23 mouse cellular contexts compared by ENCODE assay signal in the genomic region with DNA sequence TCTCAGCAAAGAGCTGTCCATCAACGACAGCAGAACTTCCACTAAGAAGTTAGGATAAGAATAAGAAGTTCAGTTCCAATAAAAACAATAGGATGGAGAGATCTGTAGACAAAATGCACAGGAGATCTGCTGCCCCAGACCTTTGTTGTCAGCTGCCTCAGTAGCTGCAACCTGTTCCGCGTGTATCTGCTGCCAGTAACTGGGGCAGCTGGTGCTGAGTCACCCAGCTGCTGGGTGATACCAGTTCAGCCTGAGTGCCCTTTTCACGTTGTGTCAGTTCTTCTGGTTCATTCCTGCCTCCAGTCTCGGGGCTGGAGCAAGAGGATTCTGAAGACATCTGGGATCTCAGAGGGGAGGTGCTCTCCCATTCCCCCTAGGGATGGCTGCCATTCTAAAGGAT. TPM values are rescaled to one million over a fixed set of nuclear protein-coding genes. Genes with fewer than 3 reads are reported as not detected.
DNase-seq lines count a peak whose midpoint lies in the region; ATAC-seq and TF ChIP-seq lines count a peak whose summit lies in the region.
"Had no signal": no experiment of that assay in that cellular context is flagged by ENCODE, and none has a peak within 500 bp of the region (broad histone marks: within the 10 kb centered on the region; RNA-seq: fewer than 3 reads in every experiment).

No protein-coding gene starts in this region.

- no peak for TF ChIP-seq CTCF in liver, postnatal 0 days (IDR thresholded peaks at IDR 0.05; ENCODE audit: low read depth)

- H3K27ac ChIP-seq in liver, postnatal 0 days (ENCODE audit: low read depth) = no peak overlapping the region
- H3K27ac ChIP-seq in kidney, embryonic 15.5 days = no peak overlapping the region
- H3K27ac ChIP-seq: embryonic facial prominence, embryonic 10.5 days; hindbrain, postnatal 0 days; macrophage had no signal

- no peak overlapping the region for H3K4me3 ChIP-seq in liver, postnatal 0 days (ENCODE audit: low read depth, low read length)
- H3K4me3 ChIP-seq in kidney, embryonic 15.5 days (replicated peaks) = no peak overlapping the region
- H3K4me3 ChIP-seq: embryonic facial prominence, embryonic 10.5 days had no signal

- no peaks in the 10 kb centered on the region for H3K36me3 ChIP-seq in liver, postnatal 0 days (replicated peaks; ENCODE audit: insufficient read depth, low read length)
- H3K36me3 ChIP-seq in kidney, embryonic 15.5 days = no peaks in the 10 kb centered on the region
- H3K36me3 ChIP-seq: embryonic facial prominence, embryonic 10.5 days had no signal

- DNase-seq in retina, postnatal 1 day = peak; percentile 18
- DNase-seq in retina, embryonic 14.5 days (ENCODE audit: low spot score) = no peak
- DNase-seq in Muller cell, postnatal 12 days (ENCODE audit: inconsistent ontology term) = peak; percentile 14
- peak; percentile 26 for DNase-seq in c-Kit-negative CD71-positive TER-119-positive erythroid progenitor cells, embryonic 14.5 days (ENCODE audit: low read depth, low spot score)
- no peak for DNase-seq in liver, postnatal 0 days
- no peak for DNase-seq in left cerebral cortex, postnatal 14 days (ENCODE audit: low spot score in 2 of 2)
- DNase-seq: cerebellum, postnatal 10 days; heart, postnatal 36 days; kidney, adult 8-10 months; lung, adult 18-20 months; right cerebral cortex, adult 18-20 months; thymus, postnatal 4 days had no signal

- peaks cover 13% of the 10 kb centered on the region for H3K27me3 ChIP-seq in liver, postnatal 0 days (ENCODE audit: insufficient read depth, low read length)
- peaks cover 40% of the 10 kb centered on the region for H3K27me3 ChIP-seq in kidney, embryonic 15.5 days

- TF ChIP-seq EP300 in liver, postnatal 0 days (IDR thresholded peaks at IDR 0.05; ENCODE audit: low read depth) = no peak

- intact Hi-C loops in left cerebral cortex, postnatal 14 days (cut with DNase I) = no loop called here

- ATAC-seq in liver, postnatal 0 days = peak; percentile 64
- no peak for ATAC-seq in kidney, embryonic 15.5 days (replicated peaks; ENCODE audit: low FRiP score)
- ATAC-seq in activated CD4-positive, CD25-positive, alpha-beta regulatory T cell, adult 4 months = no peak
- ATAC-seq: CD4-positive, CD25-positive, alpha-beta regulatory T cell, adult 4 months; hindbrain, postnatal 0 days had no signal

- H3K9me3 ChIP-seq in liver, postnatal 0 days (ENCODE audit: low read length) = no peaks in the 10 kb centered on the region
- H3K9me3 ChIP-seq in kidney, embryonic 15.5 days (replicated peaks) = no peaks in the 10 kb centered on the region
- H3K9me3 ChIP-seq: embryonic facial prominence, embryonic 10.5 days had no signal

- 31% methylated on average over 5 of the region's 5 CpGs for WGBS in liver, postnatal 0 days (ENCODE audit: insufficient replicate concordance)
- 52% methylated on average over 5 of the region's 5 CpGs for whole genome bisulfite sequencing in kidney, embryonic 15.5 days

- H3K4me2 ChIP-seq in liver, postnatal 0 days (ENCODE audit: low read depth, low read length) = no peak overlapping the region
- no peak overlapping the region for H3K4me2 ChIP-seq in kidney, embryonic 15.5 days

- H3K4me1 ChIP-seq in liver, postnatal 0 days (ENCODE audit: insufficient read depth) = no peaks in the 10 kb centered on the region; the same call in 1 of the 2 replicates
- peaks cover 12% of the 10 kb centered on the region for H3K4me1 ChIP-seq in kidney, embryonic 15.5 days

- H3K9ac ChIP-seq in liver, postnatal 0 days (replicated peaks) = no peak overlapping the region
- H3K9ac ChIP-seq in kidney, embryonic 15.5 days = no peak overlapping the region

RNA-seq across cellular contexts. Expression of gene Gsdma, which starts 7.7 kb away (rescaled TPM):
- not detected in 2 replicates for polyA plus RNA-seq in liver, postnatal 0 days (2015; fragmentation: Nextera tagmentation; extraction: Ambion mirVana)
- 0.06 and 0.13 TPM in 2 replicates for polyA plus RNA-seq in kidney, embryonic 15.5 days (2015; fragmentation: Nextera tagmentation; extraction: Ambion mirVana)
- under 1 TPM in 1 of 2 experiments, not detected in 1; 0.20 TPM for polyA plus RNA-seq in activated CD4-positive, CD25-positive, alpha-beta regulatory T cell, adult 4 months (2017; shearing (Covaris generic))
- not detected for total RNA-seq in left cerebral cortex, postnatal 14 days (2021)
- total RNA-seq: heart, postnatal 36 days; hindbrain, postnatal 0 days had no signal
- polyA plus RNA-seq: brain, embryonic 14.5 days; embryonic facial prominence, embryonic 10.5 days; macrophage; neural tube, embryonic 14.5 days; spleen, adult 2 months had no signal

RNA-seq across cellular contexts. Expression of gene Psmd3, which starts 10.5 kb away (rescaled TPM):
- polyA plus RNA-seq in liver, postnatal 0 days (2015; fragmentation: Nextera tagmentation; extraction: Ambion mirVana) = 67.5 and 71.0 TPM in 2 replicates
- 262 and 280 TPM in 2 replicates for polyA plus RNA-seq in kidney, embryonic 15.5 days (2015; fragmentation: Nextera tagmentation; extraction: Ambion mirVana)
- polyA plus RNA-seq in activated CD4-positive, CD25-positive, alpha-beta regulatory T cell, adult 4 months (2017; shearing (Covaris generic)) = 10 to 100 TPM; 14.2 to 25.7 TPM
- 100 to 1,000 TPM; 128 to 134 TPM for total RNA-seq in left cerebral cortex, postnatal 14 days (2021)

RNA-seq across cellular contexts. Expression of gene Gsdma2, which starts 25.3 kb away (rescaled TPM):
- not detected in 2 replicates for polyA plus RNA-seq in liver, postnatal 0 days (2015; fragmentation: Nextera tagmentation; extraction: Ambion mirVana)
- not detected in 2 replicates for polyA plus RNA-seq in kidney, embryonic 15.5 days (2015; fragmentation: Nextera tagmentation; extraction: Ambion mirVana)
- not detected for polyA plus RNA-seq in activated CD4-positive, CD25-positive, alpha-beta regulatory T cell, adult 4 months (2017; shearing (Covaris generic))
- total RNA-seq in left cerebral cortex, postnatal 14 days (2021) = not detected
- total RNA-seq: heart, postnatal 36 days; hindbrain, postnatal 0 days had no signal
- polyA plus RNA-seq: brain, embryonic 14.5 days; CD4-positive, CD25-positive, alpha-beta regulatory T cell, adult 4 months; embryonic facial prominence, embryonic 10.5 days; hindbrain, postnatal 0 days; macrophage; neural tube, embryonic 14.5 days; spleen, adult 2 months had no signal

RNA-seq across cellular contexts. Expression of gene Csf3, which starts 29.2 kb away (rescaled TPM):
- not detected in 2 replicates for polyA plus RNA-seq in liver, postnatal 0 days (2015; fragmentation: Nextera tagmentation; extraction: Ambion mirVana)
- polyA plus RNA-seq in kidney, embryonic 15.5 days (2015; fragmentation: Nextera tagmentation; extraction: Ambion mirVana) = 0.23 TPM in 1 of 2 replicates, not detected in the other
- polyA plus RNA-seq in activated CD4-positive, CD25-positive, alpha-beta regulatory T cell, adult 4 months (2017; shearing (Covaris generic)) = not detected
- not detected for total RNA-seq in left cerebral cortex, postnatal 14 days (2021)
- total RNA-seq: gastrocnemius, adult 18-20 months; heart, postnatal 36 days; hindbrain, postnatal 0 days had no signal
- polyA plus RNA-seq: brain, embryonic 14.5 days; CD4-positive, CD25-positive, alpha-beta regulatory T cell, adult 4 months; embryonic facial prominence, embryonic 10.5 days; hindbrain, postnatal 0 days; macrophage; neural tube, embryonic 14.5 days had no signal

RNA-seq across cellular contexts. Expression of gene Gsdma3, which starts 45.7 kb away (rescaled TPM):
- polyA plus RNA-seq in liver, postnatal 0 days (2015; fragmentation: Nextera tagmentation; extraction: Ambion mirVana) = not detected in 2 replicates
- not detected in 2 replicates for polyA plus RNA-seq in kidney, embryonic 15.5 days (2015; fragmentation: Nextera tagmentation; extraction: Ambion mirVana)
- polyA plus RNA-seq in activated CD4-positive, CD25-positive, alpha-beta regulatory T cell, adult 4 months (2017; shearing (Covaris generic)) = not detected
- under 1 TPM; 0.31 to 0.38 TPM for total RNA-seq in left cerebral cortex, postnatal 14 days (2021)
- polyA plus RNA-seq: brain, embryonic 14.5 days; embryonic facial prominence, embryonic 10.5 days; hindbrain, postnatal 0 days; macrophage; neural tube, embryonic 14.5 days; spleen, adult 2 months; stomach, postnatal 0 days had no signal

Comparison
In these comparisons a context has a peak if more than half of its experiments do, and no peak if none do; other contexts are left out.
1. DNase-seq: peak in retina, postnatal 1 day (single experiment), Muller cell, postnatal 12 days (single experiment) and c-Kit-negative CD71-positive TER-119-positive erythroid progenitor cells, embryonic 14.5 days (single experiment); none in retina, embryonic 14.5 days (single experiment), liver, postnatal 0 days (single experiment) and left cerebral cortex, postnatal 14 days (0 of 2).